Mouse (Mus musculus) frontal cortex, postnatal 25 days (tissue): ENCODE data around the gene Caml.
A peak's percentile ranks its signal among the peaks of the same experiment; 100 is the strongest.
"Not testable (repeated sequence)": the region's sequence is repeated elsewhere in the genome, so short reads cannot be mapped to it uniquely, and the experiment has no call there.

Source experiments
- DNase-seq, 2 experiments: peaks; one replicate each; pipeline ENCODE4 v3.0.0; 2022; ENCODE audit warnings: low spot score in 2 of 2

Caml gene

DNA sequence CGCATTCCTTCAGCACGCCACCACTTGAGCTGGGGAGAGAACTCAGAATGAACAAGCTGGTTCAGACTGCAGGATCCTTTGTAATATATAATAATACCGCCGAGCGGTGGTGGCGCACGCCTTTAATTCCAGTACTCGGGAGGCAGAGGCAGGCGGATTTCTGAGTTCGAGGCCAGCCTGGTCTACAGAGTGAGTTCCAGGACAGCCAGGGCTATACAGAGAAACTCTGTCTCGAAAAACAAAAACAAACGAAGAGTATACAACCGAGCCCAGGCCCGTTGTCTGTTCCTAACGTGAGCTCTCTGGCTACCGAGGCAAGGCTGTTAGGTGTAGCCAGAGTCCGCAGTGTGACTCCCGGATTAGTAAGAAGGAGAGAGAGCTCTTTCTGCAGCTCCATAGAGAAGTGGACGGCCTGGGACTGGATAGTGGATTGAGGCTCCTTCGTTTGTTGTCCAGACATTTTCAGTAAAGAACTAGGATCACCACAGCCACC lies 603 bp upstream of the Caml start:
- not testable (repeated sequence) for DNase-seq

DNA sequence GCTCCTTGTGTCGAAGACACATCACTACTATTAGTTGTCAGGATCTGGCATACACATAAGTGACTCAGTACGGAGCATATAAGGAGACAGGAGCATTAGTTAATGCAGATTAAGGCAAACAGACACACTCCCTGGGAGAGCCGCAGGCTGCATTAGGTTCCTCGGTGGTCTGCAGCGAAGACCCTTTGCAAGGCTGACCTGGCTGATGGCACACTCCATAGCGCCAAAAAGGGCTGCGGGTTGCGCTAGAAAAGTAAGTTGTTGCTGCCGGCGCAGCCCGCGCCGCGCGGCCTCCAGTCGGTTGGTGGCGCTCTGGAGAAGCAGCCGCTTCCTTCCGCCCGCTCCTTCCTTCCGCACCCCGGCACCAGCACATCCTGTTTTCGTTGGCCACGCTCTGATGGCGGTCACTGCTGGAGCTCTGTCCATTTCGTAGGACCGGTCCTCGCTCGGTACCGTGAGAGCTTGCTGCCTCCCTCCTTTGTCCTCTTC lies 11.9 kb downstream of the Caml start, which contains the start of gene Ddx46:
Ddx46 (plus strand) TSS at position 389 of the 489 bp plus-strand sequence.
- peak; percentile 72 to 81 for DNase-seq

DNA sequence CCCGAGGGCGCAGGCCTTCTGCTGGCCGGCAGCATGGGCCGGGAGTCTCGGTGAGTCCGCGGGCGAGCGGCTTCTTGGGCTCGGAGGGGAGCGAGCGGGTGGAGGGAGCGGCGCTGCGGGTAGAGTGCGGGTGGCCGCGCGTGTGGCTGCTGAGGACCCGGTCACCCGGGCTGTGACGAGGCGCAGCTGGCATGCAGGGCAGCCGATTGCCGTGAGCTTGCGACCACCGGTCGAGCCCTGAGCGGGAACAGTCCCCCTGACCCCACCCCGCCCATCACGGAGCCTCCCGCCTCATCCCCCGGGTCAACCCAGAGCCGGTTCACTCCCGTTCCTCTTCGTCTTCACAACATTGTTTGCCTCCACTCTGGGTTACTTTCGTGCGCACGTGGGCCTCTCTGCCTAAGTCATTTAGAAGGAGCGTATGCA lies 12.4 kb downstream of the Caml start:
- no peak for DNase-seq

DNA sequence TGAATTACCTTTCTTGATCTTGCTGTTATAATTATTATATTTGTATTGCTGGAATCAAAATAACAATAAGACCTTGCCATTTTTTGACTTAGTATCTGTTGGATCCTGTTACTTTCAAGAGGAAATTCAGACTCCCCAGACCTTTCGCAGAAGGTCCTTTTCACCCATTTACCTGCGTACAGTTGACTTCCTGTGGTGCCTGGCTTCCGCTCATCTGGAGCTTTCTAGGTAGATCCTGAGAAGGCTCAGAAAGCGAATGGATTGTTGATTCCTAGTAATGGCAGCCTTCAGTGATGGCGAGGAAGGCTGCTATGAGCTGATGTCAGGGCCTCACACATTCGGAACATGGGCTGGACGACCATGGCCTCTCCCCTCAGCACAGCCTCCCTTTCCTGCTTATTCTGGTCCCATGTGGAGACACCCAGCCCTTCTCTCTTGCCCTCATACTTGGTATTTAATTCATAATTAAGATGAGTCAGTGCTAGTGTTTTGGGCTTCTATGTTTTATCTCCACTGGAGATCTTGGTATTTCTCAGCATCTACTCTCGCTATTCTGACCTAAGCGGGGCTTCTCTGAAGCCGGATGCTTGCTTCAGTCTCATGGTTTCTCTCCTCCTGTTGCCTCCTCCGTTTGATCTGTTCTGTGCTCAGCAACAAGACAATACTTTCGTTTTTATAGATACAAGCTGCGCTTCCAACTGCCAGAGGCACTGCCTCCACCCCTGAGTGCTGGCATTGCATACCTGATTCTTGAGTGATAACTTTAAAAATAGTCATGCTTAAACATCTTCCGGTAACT lies 13.6 kb downstream of the Caml start:
- no peak for DNase-seq

DNA sequence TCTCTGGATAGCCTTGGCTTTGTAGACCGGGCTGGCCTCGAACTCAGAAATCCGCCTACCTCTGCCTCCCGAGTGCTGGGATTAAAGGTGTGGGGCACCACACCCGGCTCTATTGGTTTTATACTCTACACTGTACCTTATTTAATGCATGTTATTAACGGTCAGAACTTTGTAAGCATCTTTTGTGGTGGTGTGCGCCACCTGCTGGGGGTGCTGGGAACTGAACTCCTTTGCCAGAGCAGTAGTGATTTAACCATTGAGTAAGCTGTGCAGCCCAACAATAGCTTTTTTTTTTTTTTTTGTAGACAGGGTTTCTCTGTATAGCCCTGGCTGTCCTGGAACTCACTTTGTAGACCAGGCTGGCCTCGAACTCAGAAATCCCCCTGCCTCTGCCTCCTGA lies 17.7 kb downstream of the Caml start:
- DNase-seq, result peak; percentile 70 to 71

DNA sequence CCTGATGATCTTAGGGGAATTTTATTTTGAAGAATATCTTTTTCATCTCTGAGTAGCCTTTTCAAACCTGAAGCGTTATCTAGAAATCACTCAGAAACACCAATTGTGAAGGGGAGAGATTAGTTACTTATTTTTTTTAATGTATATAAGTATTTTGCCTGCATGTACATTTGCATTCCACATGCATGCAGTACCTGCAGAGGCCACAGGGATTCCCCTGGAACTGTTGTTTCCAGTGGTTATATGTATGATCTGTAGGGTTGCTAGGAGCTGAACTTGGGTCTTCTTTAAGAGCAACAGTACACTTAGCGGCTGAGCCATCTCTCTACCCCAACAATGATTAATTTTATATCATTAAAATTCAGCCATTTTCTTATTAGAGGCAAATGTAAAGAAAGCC lies 21.7 kb downstream of the Caml start:
- DNase-seq, result no peak

DNA sequence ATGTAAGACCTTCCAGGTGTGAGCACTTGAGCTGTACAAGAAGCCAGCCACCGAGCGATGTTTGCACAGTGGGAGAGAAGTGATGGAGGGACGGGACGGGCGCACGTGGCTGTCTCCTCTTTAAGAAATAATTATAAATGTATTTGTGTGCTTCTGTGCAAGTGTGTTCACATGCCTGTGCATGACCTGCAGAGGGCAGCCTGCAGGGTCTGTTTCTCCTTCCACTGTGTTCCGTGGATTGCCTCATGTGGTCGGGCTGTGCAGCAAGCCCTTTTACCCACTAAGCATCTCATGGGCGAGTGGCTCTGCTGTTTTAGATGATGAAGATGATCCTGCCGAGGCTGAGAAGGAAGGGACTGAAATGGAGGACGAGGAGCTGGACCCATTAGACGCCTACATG lies 27.3 kb downstream of the Caml start:
- DNase-seq, result no peak

DNA sequence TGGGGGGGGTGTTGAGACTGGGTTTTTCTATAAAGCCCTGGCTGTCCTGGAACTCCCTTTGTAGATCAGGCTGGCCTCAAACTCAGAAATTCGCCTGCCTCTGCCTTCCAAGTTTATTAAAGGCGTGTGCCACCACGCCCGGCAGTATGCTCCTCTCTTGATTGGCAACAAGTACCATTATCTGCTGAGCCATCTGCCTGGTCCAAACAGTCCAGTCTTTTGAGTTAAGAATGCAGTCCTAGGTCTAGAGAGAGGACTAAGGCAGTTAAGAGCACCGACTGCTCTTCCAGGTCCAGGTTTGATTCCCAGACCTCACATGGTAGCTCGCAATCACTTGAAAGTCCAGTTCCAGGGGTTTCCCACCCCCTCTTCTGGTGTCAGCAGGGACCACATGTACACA lies 28.2 kb downstream of the Caml start:
- no peak for DNase-seq

DNA sequence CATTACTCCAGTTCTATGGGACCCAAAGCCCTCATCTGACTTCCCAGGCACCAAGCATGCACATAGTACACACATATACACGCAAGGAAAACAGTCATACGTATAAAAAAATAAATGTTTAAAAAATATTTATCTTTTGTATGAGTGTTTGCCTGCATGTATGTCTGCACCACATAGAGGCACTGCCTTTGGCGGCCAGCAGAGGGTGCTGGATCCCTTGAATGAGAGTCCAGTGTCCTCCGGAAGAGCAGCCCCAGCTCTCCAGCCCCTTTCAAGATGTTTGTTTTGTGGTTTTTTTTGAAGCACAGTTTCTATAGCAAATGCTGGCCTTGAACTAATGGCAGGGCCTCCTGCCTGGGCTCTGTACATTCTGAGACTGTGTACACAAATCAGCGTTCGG lies 45.7 kb downstream of the Caml start:
- DNase-seq, result no peak

DNA sequence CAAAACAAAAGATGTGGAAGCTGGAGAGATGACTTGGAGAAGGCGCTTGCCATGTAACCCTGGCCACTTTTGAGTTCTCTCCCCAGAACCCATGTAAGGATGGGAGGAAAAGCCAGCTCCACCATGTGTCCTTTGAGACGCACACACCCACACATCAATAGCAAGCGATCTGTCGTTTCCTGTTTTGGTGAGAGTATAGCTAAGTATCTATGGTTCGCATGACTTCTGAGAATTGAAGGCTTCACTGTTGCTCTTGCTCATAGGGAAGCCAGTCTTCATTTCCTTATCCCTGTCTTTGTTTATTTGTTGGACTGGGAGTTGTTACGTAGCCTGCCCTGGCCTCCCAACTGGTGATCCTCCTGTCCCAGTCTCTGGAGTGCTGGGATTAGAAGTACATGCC lies 49.9 kb downstream of the Caml start:
- no peak for DNase-seq

DNA sequence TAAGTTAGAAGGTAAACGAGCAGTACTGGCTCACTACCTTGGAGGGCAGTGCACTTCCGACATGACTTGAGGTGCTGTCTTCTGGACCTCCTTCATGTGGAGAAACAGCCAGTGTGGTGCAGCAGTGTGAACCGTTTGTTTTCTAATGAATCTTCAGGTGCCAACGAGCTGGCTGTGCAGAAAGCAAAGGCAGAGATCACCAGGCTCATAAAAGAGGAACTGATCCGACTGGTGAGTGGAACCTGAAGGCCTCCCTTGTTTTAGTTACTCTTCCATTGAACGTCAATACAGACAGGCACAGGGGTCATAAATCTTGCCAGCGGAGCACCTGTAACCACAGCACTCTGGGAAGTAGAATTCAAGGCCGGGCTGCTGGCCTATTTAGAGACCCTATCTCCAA lies 54.6 kb downstream of the Caml start:
- DNase-seq, result no peak
